Mouse (Mus musculus) liver, embryonic 11.5 days (tissue): ENCODE measurements around the gene Pdgfc. TPM values are rescaled to one million over a fixed set of nuclear protein-coding genes. Genes with fewer than 3 reads are reported as not detected.
A peak's percentile ranks its signal among the peaks of the same experiment; 100 is the strongest.

Experiments used
- ATAC-seq: fragments of 200-750 bp; cut with Nextera tagmentation; replicated peaks from 2 replicates; pipeline ENCODE4 v1.8.0; 2017; ENCODE audit warnings: moderate number of reproducible peaks, mild to moderate bottlenecking, moderate TSS enrichment, moderate library complexity; ENCODE audit not compliant: low FRiP score
- DNase-seq: peaks from one replicate; pipeline ENCODE4 v3.0.0-alpha.2; 2017; ENCODE audit warnings: low spot score
- H3K27ac ChIP-seq: fragments of 300-500 bp; sonication (generic); 2 replicates; pipeline ENCODE4 v1.5.1; 2014; ENCODE audit warnings: mild to moderate bottlenecking, low read depth, low read length, control low read depth
- H3K27me3 ChIP-seq: fragments of 300-500 bp; sonication (generic); replicated peaks from 2 replicates; pipeline ENCODE4 v1.6.1; 2014; ENCODE audit warnings: low read length, mixed read lengths; ENCODE audit not compliant: control insufficient read depth, insufficient read depth
- H3K36me3 ChIP-seq: fragments of 300-500 bp; sonication (generic); 2 replicates; pipeline ENCODE4 v1.6.1; 2014; ENCODE audit warnings: mild to moderate bottlenecking, low read length, moderate library complexity, mixed read lengths; ENCODE audit not compliant: control insufficient read depth, insufficient read depth
- H3K4me1 ChIP-seq: fragments of 300-500 bp; sonication (generic); replicated peaks from 2 replicates; pipeline ENCODE4 v1.6.1; 2014; ENCODE audit warnings: low read length, mixed read lengths; ENCODE audit not compliant: control insufficient read depth, insufficient read depth
- H3K4me2 ChIP-seq: fragments of 300-500 bp; sonication (generic); 2 replicates; pipeline ENCODE4 v1.6.1; 2014; ENCODE audit warnings: mild to moderate bottlenecking, control low read depth, moderate library complexity
- H3K4me3 ChIP-seq: fragments of 300-500 bp; sonication (generic); 2 replicates; pipeline ENCODE4 v1.5.1; 2014; ENCODE audit warnings: low read depth, low read length, control low read depth
- H3K9ac ChIP-seq: fragments of 300-500 bp; sonication (generic); 2 replicates; pipeline ENCODE4 v1.6.1; 2014; ENCODE audit warnings: low read depth, low read length, control low read depth
- H3K9me3 ChIP-seq: fragments of 300-500 bp; sonication (generic); 2 replicates; pipeline ENCODE4 v1.6.1; 2016; ENCODE audit warnings: low read length, inconsistent platforms, mixed read lengths; ENCODE audit not compliant: control insufficient read depth
- WGBS: fragments of 180-500 bp; shearing (Covaris S2); extraction: QIAGEN DNeasy Blood & Tissue Kit; methylation state at CpG from one replicate; pipeline ENCODE4 v1.1.7; 2014; 5-methylcytosine and 5-hydroxymethylcytosine counted together
- polyA plus RNA-seq: library from polyadenylated mRNA; unstranded; fragments of >200 nt; fragmentation: Nextera tagmentation; extraction: Ambion mirVana; gene quantifications from 2 replicates; pipeline ENCODE4 v1.2.1, GENCODE M21; 2014

Pdgfc gene
- polyA plus RNA-seq, 1 experiment from 2014 or later, result 11.8 TPM

GRCm38 (mm10) chr3:81025568-81026213 lies 10.5 kb upstream of the Pdgfc start:
- Histone ChIP-seq H3K4me1 (no peaks in the 10 kb centered on the region), H3K27ac (no peak overlapping the region), H3K9me3 (no peaks in the 10 kb centered on the region), H3K9ac (no peak overlapping the region), H3K27me3 (no peaks in the 10 kb centered on the region), H3K4me2 (no peak overlapping the region), H3K36me3 (no peaks in the 10 kb centered on the region), H3K4me3 (no peak overlapping the region)
- DNase-seq (no peak), ATAC-seq (no peak)
- WGBS, result 57% methylated on average over 9 of the region's 9 CpGs

GRCm38 (mm10) chr3:81028361-81028760 lies 7.9 kb upstream of the Pdgfc start:
- Histone ChIP-seq H3K27ac (no peak overlapping the region), H3K9me3 (no peaks in the 10 kb centered on the region), H3K4me2 (no peak overlapping the region), H3K4me1 (no peaks in the 10 kb centered on the region), H3K36me3 (no peaks in the 10 kb centered on the region), H3K9ac (no peak overlapping the region), H3K4me3 (no peak overlapping the region), H3K27me3 (no peaks in the 10 kb centered on the region)
- no peak for DNase-seq
- ATAC-seq, result no peak
- WGBS, result 78% methylated on average over 3 of the region's 3 CpGs

- H3K27ac ChIP-seq, result no peak overlapping the region
- H3K27me3 ChIP-seq, result no peaks in the 10 kb centered on the region
- DNase-seq (no peak), ATAC-seq (no peak)
- WGBS, result 67% methylated on average over 4 of the region's 4 CpGs
- H3K4me1 ChIP-seq, result no peaks in the 10 kb centered on the region
- no peaks in the 10 kb centered on the region for H3K36me3 ChIP-seq
- no peak overlapping the region for H3K4me2 ChIP-seq
- no peak overlapping the region for H3K4me3 ChIP-seq
- H3K9me3 ChIP-seq, result no peaks in the 10 kb centered on the region
- no peak overlapping the region for H3K9ac ChIP-seq
Observed at GRCm38 (mm10) chr3:81029321-81029720, 6.9 kb upstream of the Pdgfc start.

- H3K4me3 ChIP-seq, result no peak overlapping the region
- no peak overlapping the region for H3K27ac ChIP-seq
- WGBS, result 82% methylated on average over 3 of the region's 3 CpGs
- no peaks in the 10 kb centered on the region for H3K9me3 ChIP-seq
- no peaks in the 10 kb centered on the region for H3K4me1 ChIP-seq
- H3K36me3 ChIP-seq, result no peaks in the 10 kb centered on the region
- H3K4me2 ChIP-seq, result no peak overlapping the region
- DNase-seq (no peak), ATAC-seq (no peak)
- no peaks in the 10 kb centered on the region for H3K27me3 ChIP-seq
- H3K9ac ChIP-seq, result no peak overlapping the region
Observed at GRCm38 (mm10) chr3:81029909-81030308, 6.3 kb upstream of the Pdgfc start.

GRCm38 (mm10) chr3:81030311-81030710 lies 5.9 kb upstream of the Pdgfc start:
- Histone ChIP-seq H3K36me3 (no peaks in the 10 kb centered on the region), H3K27me3 (no peaks in the 10 kb centered on the region), H3K27ac (no peak overlapping the region), H3K4me1 (no peaks in the 10 kb centered on the region), H3K9me3 (no peaks in the 10 kb centered on the region), H3K9ac (no peak overlapping the region), H3K4me3 (no peak overlapping the region), H3K4me2 (no peak overlapping the region)
- DNase-seq, result no peak
- 85% methylated on average over 2 of the region's 2 CpGs for WGBS
- ATAC-seq, result no peak

- no peaks in the 10 kb centered on the region for H3K9me3 ChIP-seq
- no peaks in the 10 kb centered on the region for H3K4me1 ChIP-seq
- H3K36me3 ChIP-seq, result no peaks in the 10 kb centered on the region
- ATAC-seq (no peak), DNase-seq (no peak)
- H3K27me3 ChIP-seq, result peaks cover 13% of the 10 kb centered on the region
- no peak overlapping the region for H3K27ac ChIP-seq
- WGBS, result 78% methylated on average over 4 of the region's 4 CpGs
- no peak overlapping the region for H3K4me2 ChIP-seq
- H3K4me3 ChIP-seq, result no peak overlapping the region
- no peak overlapping the region for H3K9ac ChIP-seq
Observed at GRCm38 (mm10) chr3:81032014-81032413, 4.2 kb upstream of the Pdgfc start.

GRCm38 (mm10) chr3:81034336-81035102 lies 1.7 kb upstream of the Pdgfc start:
- Histone ChIP-seq H3K4me3 (no peak overlapping the region), H3K4me2 (no peak overlapping the region), H3K4me1 (no peaks in the 10 kb centered on the region), H3K9ac (no peak overlapping the region), H3K9me3 (no peaks in the 10 kb centered on the region), H3K27me3 (peaks cover 21% of the 10 kb centered on the region), H3K27ac (no peak overlapping the region), H3K36me3 (no peaks in the 10 kb centered on the region)
- WGBS, result 64% methylated on average over 6 of the region's 6 CpGs
- ATAC-seq (no peak), DNase-seq (no peak)

- H3K4me1 ChIP-seq, result no peaks in the 10 kb centered on the region; the same call in 1 of the 2 replicates
- H3K9me3 ChIP-seq, result no peaks in the 10 kb centered on the region
- no peaks in the 10 kb centered on the region for H3K36me3 ChIP-seq
- H3K27ac ChIP-seq, result peak overlapping the region; percentile 58; the same call in 1 of the 2 replicates
- ATAC-seq (peak; percentile 73), DNase-seq (peak; percentile 61)
- H3K9ac ChIP-seq, result peak overlapping the region; percentile 57
- H3K4me2 ChIP-seq, result peak overlapping the region; percentile 79
- peaks cover 21% of the 10 kb centered on the region for H3K27me3 ChIP-seq
- under 1% methylated on average over 57 of the region's 68 CpGs for WGBS
- peak overlapping the region; percentile 59 for H3K4me3 ChIP-seq
Observed at GRCm38 (mm10) chr3:81036554-81037311, 517 bp downstream of the Pdgfc start.
